Mouse (Mus musculus) C2C12 (cell line): ENCODE measurements around the gene 3100002H09Rik.

Experiments used
- CTCF ChIP-seq: IDR thresholded peaks from one replicate; pipeline ENCODE4 v1.5.1; 2011; ENCODE audit not compliant: control insufficient read depth, insufficient read depth, insufficient read length
- MAX ChIP-seq: IDR thresholded peaks from one replicate; pipeline ENCODE4 v1.6.1; 2011; ENCODE audit warnings: mild to moderate bottlenecking, control low read depth
- USF1 ChIP-seq: IDR thresholded peaks from one replicate; pipeline ENCODE4 v1.6.1; 2011; ENCODE audit warnings: low read depth, mild to moderate bottlenecking, control low read depth, moderate library complexity

DNA sequence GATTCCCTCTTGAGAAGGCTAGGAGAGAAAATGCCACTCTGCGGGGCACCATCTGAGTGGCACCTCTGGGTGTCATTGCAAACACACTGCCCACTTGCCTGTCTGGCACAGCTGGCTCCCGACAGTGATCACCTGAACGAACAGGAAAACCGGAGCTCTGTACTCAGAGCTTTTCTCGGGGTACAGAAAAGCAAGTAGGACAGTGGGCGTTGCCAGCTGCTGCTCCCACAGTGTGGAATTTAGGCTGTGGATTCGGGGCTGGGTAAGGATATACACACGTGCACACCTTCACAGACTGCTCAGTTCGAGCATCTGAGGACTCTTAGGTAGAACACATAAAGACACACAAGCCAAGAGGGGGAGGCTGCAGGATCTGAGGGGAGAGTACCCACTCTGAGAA lies 14.7 kb downstream of the 3100002H09Rik start:
- no peak for TF ChIP-seq CTCF
- no peak for TF ChIP-seq USF1
- no peak for TF ChIP-seq MAX
